Mouse (Mus musculus): ENCODE measurements around the gene Hmgn3.

The Hmgn3 gene

GRCm38 (mm10) chr9:83098652-83099307 is 47.7 kb downstream of the Hmgn3 start:
- DNase-seq: no peak

- DNase-seq: no peak
Measured at GRCm38 (mm10) chr9:83097816-83098215, 48.7 kb downstream of the Hmgn3 start.

- no peak for DNase-seq
Measured at GRCm38 (mm10) chr9:83094649-83095336, 51.7 kb downstream of the Hmgn3 start.

GRCm38 (mm10) chr9:83083790-83084469 is 62.6 kb downstream of the Hmgn3 start:
- no peak for DNase-seq

GRCm38 (mm10) chr9:83083091-83083490 is 63.4 kb downstream of the Hmgn3 start:
- no peak for DNase-seq

- no peak for DNase-seq
Measured at GRCm38 (mm10) chr9:83082296-83082695, 64.2 kb downstream of the Hmgn3 start.

GRCm38 (mm10) chr9:83079724-83080123 is 66.8 kb downstream of the Hmgn3 start:
- no peak for DNase-seq

- no peak for DNase-seq
Measured at GRCm38 (mm10) chr9:83068246-83068645, 78.2 kb downstream of the Hmgn3 start.

GRCm38 (mm10) chr9:83061289-83061688 is 85.2 kb downstream of the Hmgn3 start:
- no peak for DNase-seq

Measured in cerebellum, postnatal 36 days (tissue).